Mouse (Mus musculus) heart, postnatal 0 days (tissue): ENCODE measurements around the gene Tnrc6b. TPM values are rescaled to one million over a fixed set of nuclear protein-coding genes. Genes with fewer than 3 reads are reported as not detected.

Source experiments
- ATAC-seq: fragments of 200-750 bp; cut with Nextera tagmentation; 2 replicates; pipeline ENCODE4 v1.8.0; 2017; ENCODE audit warnings: low read depth, moderate number of reproducible peaks, moderate library complexity; ENCODE audit not compliant: insufficient read depth
- DNase-seq: peaks from one replicate; pipeline ENCODE4 v3.0.0-alpha.2; 2016; ENCODE audit warnings: low spot score
- H3K27ac ChIP-seq: fragments of 300-500 bp; sonication (generic); 2 replicates; pipeline ENCODE4 v1.5.1; 2014; ENCODE audit warnings: low read depth, mild to moderate bottlenecking
- H3K27me3 ChIP-seq: fragments of 300-500 bp; sonication (generic); 2 replicates; pipeline ENCODE4 v1.6.1; 2014; ENCODE audit warnings: low read length, mixed read lengths; ENCODE audit not compliant: control insufficient read depth, insufficient read depth
- H3K36me3 ChIP-seq: fragments of 300-500 bp; sonication (generic); replicated peaks from 2 replicates; pipeline ENCODE4 v1.6.1; 2014; ENCODE audit warnings: low read length, mixed read lengths; ENCODE audit not compliant: control insufficient read depth, insufficient read depth
- H3K4me1 ChIP-seq: fragments of 300-500 bp; sonication (generic); 2 replicates; pipeline ENCODE4 v1.6.1; 2014; ENCODE audit warnings: antibody characterized with exemption; ENCODE audit not compliant: control insufficient read depth, insufficient read depth
- H3K4me2 ChIP-seq: fragments of 300-500 bp; sonication (generic); 2 replicates; pipeline ENCODE4 v1.6.1; 2014; ENCODE audit warnings: low read depth, mild to moderate bottlenecking, low read length, moderate library complexity
- H3K4me3 ChIP-seq: fragments of 300-500 bp; sonication (generic); 2 replicates; pipeline ENCODE4 v1.5.1; 2014; ENCODE audit warnings: low read depth, low read length
- H3K9ac ChIP-seq: fragments of 300-500 bp; sonication (generic); replicated peaks from 2 replicates; pipeline ENCODE4 v1.6.1; 2014; ENCODE audit warnings: low read depth, low read length, mixed read lengths
- H3K9me3 ChIP-seq: fragments of 300-500 bp; sonication (generic); replicated peaks from 2 replicates; pipeline ENCODE4 v1.6.1; 2016; ENCODE audit warnings: low read length; ENCODE audit not compliant: control insufficient read depth
- CTCF ChIP-seq: IDR thresholded peaks from 2 replicates; pipeline ENCODE4 v1.5.1; 2016; ENCODE audit warnings: antibody characterized with exemption, control low read depth, low read depth
- EP300 ChIP-seq: IDR thresholded peaks from 2 replicates; pipeline ENCODE4 v1.6.1; 2016; ENCODE audit warnings: antibody characterized with exemption, low read depth
- WGBS: fragments of 180-500 bp; shearing (Covaris S2); extraction: QIAGEN DNeasy Blood & Tissue Kit; methylation state at CpG from one replicate; pipeline ENCODE4 v1.1.7; 2014; 5-methylcytosine and 5-hydroxymethylcytosine counted together
- polyA plus RNA-seq: library from polyadenylated mRNA; unstranded; fragments of >200 nt; fragmentation: Nextera tagmentation; extraction: Ambion mirVana; gene quantifications from 2 replicates; pipeline ENCODE4 v1.2.1, GENCODE M21; 2015
- total RNA-seq: library from RNA; depleted of rRNA; stranded (reverse); fragments of >200 nt; gene quantifications from 2 replicates; pipeline ENCODE4 v1.2.3, GENCODE M21; 2014; ENCODE audit warnings: low replicate concordance

Tnrc6b gene
- total and polyA plus RNA-seq, 2 experiments from 2014 or later = 16.1 to 33.5 TPM

- no peak for DNase-seq
- H3K27ac ChIP-seq = 0 out of 2 replicates have a peak overlapping the region, but pooled peaks have one; percentile 1
These were observed 42.2 kb downstream of the Tnrc6b start for GRCm38 (mm10) chr15:80753351-80753750.

GRCm38 (mm10) chr15:80754103-80754502, 43.0 kb downstream of the Tnrc6b start:
- DNase-seq (no peak), ATAC-seq (no peak)
- TF ChIP-seq CTCF = no peak
- Histone ChIP-seq H3K4me1 (no peaks in the 10 kb centered on the region), H3K9me3 (no peaks in the 10 kb centered on the region), H3K4me3 (no peak overlapping the region), H3K9ac (no peak overlapping the region), H3K4me2 (no peak overlapping the region), H3K27me3 (no peaks in the 10 kb centered on the region), H3K27ac (no peak overlapping the region), H3K36me3 (no peaks in the 10 kb centered on the region)
- 82% methylated on average over 1 of the region's 1 CpGs for WGBS

More at GRCm38 (mm10) chr15:80753351-80753750, 42.2 kb downstream of the Tnrc6b start:
- Histone ChIP-seq H3K9me3 (no peaks in the 10 kb centered on the region), H3K4me3 (no peak overlapping the region), H3K4me2 (no peak overlapping the region), H3K9ac (no peak overlapping the region), H3K36me3 (no peaks in the 10 kb centered on the region), H3K27me3 (no peaks in the 10 kb centered on the region), H3K4me1 (no peaks in the 10 kb centered on the region)
- TF ChIP-seq CTCF (no peak), EP300 (no peak)
- no peak for ATAC-seq
- WGBS = 56% methylated on average over 6 of the region's 6 CpGs

GRCm38 (mm10) chr15:80759451-80759850, 48.3 kb downstream of the Tnrc6b start:
- Histone ChIP-seq H3K27me3 (no peaks in the 10 kb centered on the region), H3K36me3 (no peaks in the 10 kb centered on the region), H3K4me3 (no peak overlapping the region), H3K9ac (no peak overlapping the region), H3K4me2 (no peak overlapping the region), H3K9me3 (no peaks in the 10 kb centered on the region), H3K27ac (no peak overlapping the region), H3K4me1 (no peaks in the 10 kb centered on the region)
- DNase-seq (no peak), ATAC-seq (no peak)
- TF ChIP-seq EP300 = no peak
- no peak for TF ChIP-seq CTCF
- 79% methylated on average over 9 of the region's 9 CpGs for WGBS

GRCm38 (mm10) chr15:80760504-80760903, 49.4 kb downstream of the Tnrc6b start:
- no peaks in the 10 kb centered on the region for H3K9me3 ChIP-seq
- ATAC-seq (no peak), DNase-seq (no peak)
- H3K27ac ChIP-seq = no peak overlapping the region
- H3K9ac ChIP-seq = no peak overlapping the region
- no peak overlapping the region for H3K4me3 ChIP-seq
- H3K27me3 ChIP-seq = no peaks in the 10 kb centered on the region
- 79% methylated on average over 3 of the region's 3 CpGs for WGBS
- H3K36me3 ChIP-seq = no peaks in the 10 kb centered on the region
- H3K4me1 ChIP-seq = 0 out of 2 replicates have a peak, but pooled peaks cover 3% of the 10 kb centered on the region
- H3K4me2 ChIP-seq = no peak overlapping the region
- no peak for TF ChIP-seq CTCF
- TF ChIP-seq EP300 = no peak

GRCm38 (mm10) chr15:80760935-80761334, 49.8 kb downstream of the Tnrc6b start:
- 69% methylated on average over 8 of the region's 8 CpGs for WGBS
- Histone ChIP-seq H3K27me3 (no peaks in the 10 kb centered on the region), H3K9ac (no peak overlapping the region), H3K4me2 (no peak overlapping the region), H3K36me3 (no peaks in the 10 kb centered on the region), H3K4me1 (0 out of 2 replicates have a peak, but pooled peaks cover 5% of the 10 kb centered on the region), H3K4me3 (no peak overlapping the region), H3K9me3 (no peaks in the 10 kb centered on the region), H3K27ac (no peak overlapping the region)
- no peak for DNase-seq
- TF ChIP-seq EP300 (no peak), CTCF (no peak)
- no peak for ATAC-seq

- DNase-seq = no peak
- Histone ChIP-seq H3K9me3 (no peaks in the 10 kb centered on the region), H3K27ac (no peak overlapping the region), H3K4me1 (0 out of 2 replicates have a peak, but pooled peaks cover 5% of the 10 kb centered on the region), H3K4me2 (no peak overlapping the region), H3K9ac (no peak overlapping the region), H3K4me3 (no peak overlapping the region), H3K27me3 (no peaks in the 10 kb centered on the region), H3K36me3 (no peaks in the 10 kb centered on the region)
- 71% methylated on average over 4 of the region's 4 CpGs for WGBS
- no peak for ATAC-seq
- TF ChIP-seq CTCF = no peak
- no peak for TF ChIP-seq EP300
These were observed 51.5 kb downstream of the Tnrc6b start for GRCm38 (mm10) chr15:80762621-80763020.
